Mouse (Mus musculus): Measurements from ENCODE around the gene Hist1h2ab.
A peak's percentile ranks its signal among the peaks of the same experiment; 100 is the strongest.

Hist1h2ab gene

GRCm38 (mm10) chr13:23778339-23778738 is 27.4 kb downstream of the Hist1h2ab start:
- DNase-seq (ENCODE audit: low spot score) = no peak

DNA sequence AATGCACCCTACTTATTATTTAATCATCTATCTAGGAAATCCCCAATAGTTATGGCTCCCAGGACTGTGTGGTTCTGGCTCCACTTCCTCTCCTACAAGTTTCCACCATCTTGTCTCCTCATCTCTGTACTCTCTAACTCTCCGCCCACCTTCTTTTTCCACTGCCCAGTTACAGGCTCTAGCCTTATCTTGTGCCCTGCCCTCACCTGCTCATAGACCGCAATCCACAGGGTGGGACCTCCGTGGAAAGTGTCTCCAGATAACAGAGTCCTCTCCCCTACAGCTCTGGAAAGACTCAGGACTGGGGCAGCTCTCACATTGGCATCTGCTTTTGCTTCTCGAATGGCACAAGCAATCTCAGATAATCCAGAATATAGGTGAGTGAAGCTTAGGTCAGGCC is 28.1 kb downstream of the Hist1h2ab start:
- DNase-seq (ENCODE audit: low spot score) = no peak

- DNase-seq (ENCODE audit: low spot score) = peak; percentile 29
Measured at GRCm38 (mm10) chr13:23792520-23792919, 41.6 kb downstream of the Hist1h2ab start.

DNA sequence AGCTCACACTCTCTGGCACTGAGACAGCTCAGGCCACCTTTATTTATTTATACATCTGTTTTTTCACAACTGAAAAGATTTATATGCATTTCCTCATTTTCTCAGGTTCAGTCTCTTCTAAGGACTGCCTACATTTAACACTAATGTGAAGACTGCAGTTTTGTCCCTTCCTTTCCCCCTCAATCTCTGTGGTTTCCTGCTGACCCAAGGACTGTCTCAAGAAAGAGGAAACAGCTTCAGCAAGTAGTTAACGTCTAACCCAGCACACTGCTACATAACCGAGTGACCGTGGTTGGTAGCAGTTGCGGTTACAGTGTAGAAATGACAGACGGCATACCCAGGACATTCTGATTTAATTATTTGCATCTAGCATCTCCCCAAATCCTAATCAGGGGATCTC is 48.5 kb downstream of the Hist1h2ab start:
- no peak for DNase-seq (ENCODE audit: low spot score)
